Mouse (Mus musculus): ENCODE data around the gene Atp6v1b1. TPM values are rescaled to one million over a fixed set of nuclear protein-coding genes. Genes with fewer than 3 reads are reported as not detected.
A peak's percentile ranks its signal among the peaks of the same experiment; 100 is the strongest.

Gene Atp6v1b1
- polyA plus RNA-seq, 1 experiment from 2014 or later: not detected

DNA sequence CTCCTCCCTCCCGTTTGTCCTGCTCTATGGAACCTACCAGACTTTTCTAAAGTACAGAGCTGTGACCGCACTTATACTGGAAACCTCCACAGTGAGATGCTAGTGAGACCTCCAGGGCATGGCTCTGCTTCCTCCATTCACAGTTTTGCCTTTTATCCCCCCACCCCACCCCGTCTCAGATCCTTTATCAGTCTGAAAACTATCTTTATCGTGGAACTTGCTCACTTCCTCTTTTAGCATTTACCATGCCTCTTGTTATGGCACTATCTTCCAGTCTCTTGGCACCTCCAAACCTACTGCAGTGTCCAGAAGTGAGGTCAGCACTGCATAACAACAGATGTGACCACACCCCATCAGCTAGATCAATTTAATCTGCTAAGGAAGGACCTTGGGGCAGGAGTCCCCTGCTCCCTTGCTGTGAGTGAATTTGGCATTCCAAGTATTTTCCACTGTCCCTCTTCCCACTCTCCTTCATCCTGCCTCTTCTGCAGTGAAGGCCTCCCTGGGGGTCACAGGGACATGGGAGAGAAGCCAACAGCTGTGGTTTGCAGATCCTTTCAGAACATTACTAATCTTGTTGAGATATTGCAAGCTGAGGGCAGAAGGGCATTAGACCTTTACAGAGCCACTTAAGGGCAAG, 48.6 kb downstream of the Atp6v1b1 start:
- no peak overlapping the region for H3K4me2 ChIP-seq
- H3K27ac ChIP-seq (replicated peaks): no peak overlapping the region
- no peaks in the 10 kb centered on the region for H3K27me3 ChIP-seq
- 78% methylated on average over 4 of the region's 4 CpGs for WGBS
- no peak overlapping the region for H3K9ac ChIP-seq
- no peak overlapping the region for H3K4me3 ChIP-seq
- no peaks in the 10 kb centered on the region for H3K36me3 ChIP-seq
- H3K4me1 ChIP-seq (replicated peaks): peaks cover 15% of the 10 kb centered on the region
- no peaks in the 10 kb centered on the region for H3K9me3 ChIP-seq
- ATAC-seq (ENCODE audit: low FRiP score, low read depth): no peak

DNA sequence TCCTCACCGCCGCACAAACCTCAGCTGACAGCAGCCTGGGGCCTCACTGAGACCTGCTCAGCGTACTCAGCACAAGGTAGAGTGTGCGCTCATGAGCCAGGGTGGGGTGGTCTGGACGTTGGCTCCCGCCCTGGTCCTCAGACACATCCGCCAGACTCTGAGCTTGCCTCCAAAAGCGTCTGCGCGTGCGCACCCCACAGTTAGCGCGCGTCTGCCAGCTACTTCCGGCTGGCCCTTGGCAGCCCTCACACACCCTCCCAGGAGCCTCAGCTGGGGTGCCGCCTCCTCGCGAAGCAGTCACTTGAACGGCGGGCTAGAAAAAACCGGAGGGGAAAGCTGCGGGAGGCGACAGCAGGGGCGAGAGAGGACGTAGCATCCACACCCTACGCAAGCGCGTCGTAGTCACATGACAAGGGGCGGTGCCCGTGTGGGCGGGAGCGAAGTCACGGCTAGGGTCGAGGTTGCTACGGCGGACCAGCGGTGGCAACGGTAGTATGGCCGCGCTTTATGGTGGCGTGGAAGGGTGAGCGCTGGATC, 52.0 kb downstream of the Atp6v1b1 start, which contains the start of gene Nagk:
Nagk (plus strand) TSS at position 223 of the 537 bp plus-strand sequence.
- Histone ChIP-seq H3K4me3 (peak within 1 kb of the TSS; percentile 81), H3K9ac (peak within 1 kb of the TSS; percentile 93), H3K4me2 (peak within 1 kb of the TSS; percentile 84), H3K27ac (replicated peaks) (peak within 1 kb of the TSS; percentile 95), H3K36me3 (0 out of 2 replicates have a peak, but pooled peaks cover 3% of the 10 kb centered on the region), H3K9me3 (no peaks in the 10 kb centered on the region), H3K27me3 (no peaks in the 10 kb centered on the region), H3K4me1 (replicated peaks) (peaks cover 20% of the 10 kb centered on the region)
- ATAC-seq (ENCODE audit: low FRiP score, low read depth): peak; percentile 96
- under 1% methylated on average over 43 of the region's 43 CpGs for WGBS

DNA sequence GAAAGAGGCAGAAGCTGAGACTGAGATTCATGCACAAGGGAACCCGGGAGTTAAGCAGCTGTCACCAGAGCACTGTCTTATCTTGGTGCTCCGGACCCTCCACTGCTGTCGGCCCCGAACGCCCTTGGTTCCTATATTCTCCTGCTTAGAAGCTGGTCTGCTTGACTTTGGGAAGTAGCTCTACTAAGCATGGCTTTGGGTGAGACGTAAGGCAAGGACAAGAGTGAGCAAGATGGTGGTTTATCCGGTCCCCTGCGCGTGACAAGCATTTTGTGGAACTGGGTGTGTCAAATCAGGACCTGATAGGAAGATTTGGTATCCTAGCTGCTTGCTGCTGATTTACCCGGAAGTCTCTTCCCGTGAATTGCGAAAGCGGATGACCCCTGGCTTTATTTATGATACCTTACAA, 52.7 kb downstream of the Atp6v1b1 start:
- Histone ChIP-seq H3K27ac (replicated peaks) (peak overlapping the region; percentile 95), H3K36me3 (peaks cover 6% of the 10 kb centered on the region; the same call in 1 of the 2 replicates), H3K4me3 (peak overlapping the region; percentile 81), H3K4me1 (replicated peaks) (peaks cover 20% of the 10 kb centered on the region), H3K9ac (peak overlapping the region; percentile 93), H3K27me3 (no peaks in the 10 kb centered on the region), H3K4me2 (peak overlapping the region; percentile 84), H3K9me3 (no peaks in the 10 kb centered on the region)
- ATAC-seq (ENCODE audit: low FRiP score, low read depth): peak; percentile 31
- 10% methylated on average over 13 of the region's 13 CpGs for WGBS

DNA sequence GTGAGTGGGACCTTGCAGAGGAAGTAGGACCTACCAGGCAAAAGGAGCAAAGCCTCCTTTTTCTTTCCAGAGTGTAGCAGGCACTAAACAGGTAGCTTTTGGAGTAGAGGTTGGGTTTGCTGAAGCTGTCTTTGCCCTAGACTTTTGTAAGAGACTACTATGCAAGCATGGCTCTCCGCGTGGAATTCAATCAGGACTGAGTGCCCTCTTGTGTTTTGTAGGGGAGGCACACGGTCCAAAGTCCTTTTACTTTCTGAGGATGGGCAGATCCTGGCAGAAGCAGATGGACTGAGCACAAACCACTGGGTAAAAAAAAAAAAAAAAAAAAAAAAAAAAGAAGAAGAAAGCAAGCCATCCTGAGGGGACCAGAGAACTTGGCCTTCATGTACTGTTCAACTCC, 53.9 kb downstream of the Atp6v1b1 start:
- H3K27me3 ChIP-seq: no peaks in the 10 kb centered on the region
- H3K9me3 ChIP-seq: no peaks in the 10 kb centered on the region
- no peak overlapping the region for H3K27ac ChIP-seq (replicated peaks)
- WGBS: 50% methylated on average over 3 of the region's 3 CpGs
- no peak overlapping the region for H3K4me3 ChIP-seq
- no peak overlapping the region for H3K9ac ChIP-seq
- peaks cover 18% of the 10 kb centered on the region; the same call in 1 of the 2 replicates for H3K36me3 ChIP-seq
- peaks cover 20% of the 10 kb centered on the region for H3K4me1 ChIP-seq (replicated peaks)
- ATAC-seq (ENCODE audit: low FRiP score, low read depth): no peak
- no peak overlapping the region for H3K4me2 ChIP-seq

DNA sequence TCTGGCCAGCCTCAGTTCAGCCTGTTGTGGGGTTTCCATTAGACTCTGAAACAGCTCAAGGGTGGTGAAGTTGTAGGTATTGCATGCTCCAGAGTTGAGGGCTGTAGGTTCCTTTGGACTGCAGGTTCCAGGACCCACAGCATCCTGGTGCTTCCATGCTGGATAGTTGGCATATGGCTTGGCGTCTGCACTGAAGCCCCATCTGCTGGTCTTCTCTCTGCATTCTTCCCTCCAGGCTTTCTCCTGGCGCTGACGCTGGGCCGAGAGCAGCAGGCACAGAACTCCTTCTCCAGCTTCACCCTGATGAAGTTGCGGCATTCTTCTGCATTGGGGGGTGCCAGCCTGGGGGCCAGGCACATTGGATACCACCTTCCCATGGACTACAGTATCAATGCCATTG, 59.2 kb downstream of the Atp6v1b1 start:
- no peak overlapping the region for H3K4me3 ChIP-seq
- no peak overlapping the region for H3K27ac ChIP-seq (replicated peaks)
- no peak overlapping the region for H3K4me2 ChIP-seq
- H3K4me1 ChIP-seq (replicated peaks): 0 out of 2 replicates have a peak, but pooled peaks cover under 1% of the 10 kb centered on the region
- peaks cover 29% of the 10 kb centered on the region; the same call in 1 of the 2 replicates for H3K36me3 ChIP-seq
- 88% methylated on average over 5 of the region's 5 CpGs for WGBS
- no peak overlapping the region for H3K9ac ChIP-seq
- H3K9me3 ChIP-seq: no peaks in the 10 kb centered on the region
- ATAC-seq (ENCODE audit: low FRiP score, low read depth): no peak
- H3K27me3 ChIP-seq: no peaks in the 10 kb centered on the region

GRCm38 (mm10) chr6:83802846-83803245, 60.1 kb downstream of the Atp6v1b1 start:
- no peak overlapping the region for H3K4me2 ChIP-seq
- H3K36me3 ChIP-seq: peaks cover 34% of the 10 kb centered on the region; the same call in 1 of the 2 replicates
- WGBS: 94% methylated on average over 3 of the region's 3 CpGs

More at GRCm38 (mm10) chr6:83802846-83803245, 60.1 kb downstream of the Atp6v1b1 start:
- Histone ChIP-seq H3K9ac (no peak overlapping the region), H3K9me3 (no peaks in the 10 kb centered on the region), H3K4me1 (replicated peaks) (no peaks in the 10 kb centered on the region), H3K27ac (replicated peaks) (no peak overlapping the region), H3K4me3 (no peak overlapping the region), H3K27me3 (no peaks in the 10 kb centered on the region)
- ATAC-seq (ENCODE audit: low FRiP score, low read depth): no peak

Other genes starting within 250 kb of the Atp6v1b1 start
- 66.2 and 68.5 TPM in 2 replicates for gene Dguok, start 236.0 kb upstream of the Atp6v1b1 start, polyA plus RNA-seq (2015; fragmentation: Nextera tagmentation; extraction: Ambion mirVana)
- 3.3 and 3.6 TPM in 2 replicates for gene Actg2, start 206.7 kb upstream of the Atp6v1b1 start, polyA plus RNA-seq (2015; fragmentation: Nextera tagmentation; extraction: Ambion mirVana)
- gene Stambp, start 170.3 kb upstream of the Atp6v1b1 start, polyA plus RNA-seq (2015; fragmentation: Nextera tagmentation; extraction: Ambion mirVana): 55.4 and 62.9 TPM in 2 replicates
- gene Clec4f, start 86.8 kb upstream of the Atp6v1b1 start, polyA plus RNA-seq (2015; fragmentation: Nextera tagmentation; extraction: Ambion mirVana): 0.09 TPM in 1 of 2 replicates, not detected in the other
- not detected in 2 replicates for gene Cd207, start 65.1 kb upstream of the Atp6v1b1 start, polyA plus RNA-seq (2015; fragmentation: Nextera tagmentation; extraction: Ambion mirVana)
- gene Vax2, start 31.7 kb upstream of the Atp6v1b1 start, polyA plus RNA-seq (2015; fragmentation: Nextera tagmentation; extraction: Ambion mirVana): 0.34 TPM in 1 of 2 replicates, not detected in the other
- 0.21 and 0.27 TPM in 2 replicates for gene Ankrd53, start 19.7 kb downstream of the Atp6v1b1 start, polyA plus RNA-seq (2015; fragmentation: Nextera tagmentation; extraction: Ambion mirVana)
- 61.4 and 73.5 TPM in 2 replicates for gene Tex261, start 32.8 kb downstream of the Atp6v1b1 start, polyA plus RNA-seq (2015; fragmentation: Nextera tagmentation; extraction: Ambion mirVana)
- 115 and 116 TPM in 2 replicates for gene Nagk, start 52.0 kb downstream of the Atp6v1b1 start, polyA plus RNA-seq (2015; fragmentation: Nextera tagmentation; extraction: Ambion mirVana)
- gene Paip2b, start 88.8 kb downstream of the Atp6v1b1 start, polyA plus RNA-seq (2015; fragmentation: Nextera tagmentation; extraction: Ambion mirVana): 26.1 and 27.1 TPM in 2 replicates
- gene Zfp638, start 124.1 kb downstream of the Atp6v1b1 start, polyA plus RNA-seq (2015; fragmentation: Nextera tagmentation; extraction: Ambion mirVana): 65.4 and 74.5 TPM in 2 replicates